Mouse (Mus musculus): ENCODE measurements around the gene Gm49373.
"Not testable (repeated sequence)": the region's sequence is repeated elsewhere in the genome, so short reads cannot be mapped to it uniquely, and the experiment has no call there.

Gene Gm49373

DNA sequence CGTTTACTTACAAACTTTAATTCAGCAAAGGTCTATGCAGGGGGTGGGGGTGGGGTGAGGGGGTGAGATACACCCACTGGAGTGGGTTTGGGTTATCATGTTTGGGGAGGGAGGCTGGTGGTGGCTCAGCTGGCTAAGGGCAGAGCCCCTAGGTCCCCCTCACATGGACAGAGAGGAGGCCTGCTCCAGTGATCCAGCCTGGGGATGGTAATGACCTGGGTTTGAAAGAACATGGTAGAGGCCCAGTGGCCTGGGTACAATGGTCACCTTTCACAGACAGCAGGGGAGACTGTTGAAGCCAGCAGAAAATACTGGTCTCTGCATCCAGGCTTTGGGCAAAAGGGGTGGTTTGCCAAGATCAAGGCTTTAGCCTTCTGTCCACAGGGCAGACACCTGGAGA, 1.3 kb upstream of the Gm49373 start:
- no peak for DNase-seq (ENCODE audit: low spot score in 2 of 2)

- DNase-seq (ENCODE audit: low spot score in 2 of 2): no peak
These were observed 255 bp downstream of the Gm49373 start for GRCm38 (mm10) chr9:21072641-21073040.

DNA sequence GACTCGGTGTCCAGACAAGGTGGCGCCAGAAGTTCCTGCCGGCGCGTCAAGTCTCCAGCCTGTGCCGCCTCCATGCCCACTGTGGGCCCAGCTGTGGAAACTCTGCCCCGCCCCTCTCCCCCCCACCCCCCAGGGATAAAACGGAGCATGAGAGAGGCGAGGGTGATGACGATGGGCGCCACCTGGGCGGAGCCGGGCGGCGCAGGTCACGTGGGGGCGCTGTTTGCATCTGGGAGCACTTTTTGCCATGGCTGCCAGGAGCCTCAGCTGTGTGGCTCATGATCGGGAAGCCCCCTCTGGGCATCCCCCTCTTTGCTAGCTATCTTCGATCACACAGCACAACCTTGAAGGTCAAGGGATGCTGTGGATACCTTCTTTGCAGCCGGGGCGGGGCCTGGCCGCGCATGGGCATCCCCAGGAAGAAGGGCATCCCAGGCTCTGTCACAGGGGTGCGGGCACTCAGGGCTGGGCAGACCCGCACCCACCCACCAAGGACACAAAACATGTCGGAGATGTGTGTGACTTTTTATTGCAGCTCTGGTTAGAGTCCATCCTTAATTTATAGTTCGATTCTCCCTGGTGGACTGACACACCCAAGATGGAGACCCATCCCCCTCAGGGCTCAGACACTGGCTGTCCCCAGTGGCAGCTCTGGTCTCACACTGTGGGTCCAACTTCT, 5.8 kb downstream of the Gm49373 start, which contains the start of gene Zglp1:
Gene Zglp1, minus strand, starts transcription at position 88 of the 679 bp plus-strand sequence.
- DNase-seq (ENCODE audit: low spot score in 2 of 2): no peak

- peak; percentile 76 to 82 for DNase-seq (ENCODE audit: low spot score in 2 of 2)
These were observed 10.0 kb downstream of the Gm49373 start for GRCm38 (mm10) chr9:21062928-21063327.

DNA sequence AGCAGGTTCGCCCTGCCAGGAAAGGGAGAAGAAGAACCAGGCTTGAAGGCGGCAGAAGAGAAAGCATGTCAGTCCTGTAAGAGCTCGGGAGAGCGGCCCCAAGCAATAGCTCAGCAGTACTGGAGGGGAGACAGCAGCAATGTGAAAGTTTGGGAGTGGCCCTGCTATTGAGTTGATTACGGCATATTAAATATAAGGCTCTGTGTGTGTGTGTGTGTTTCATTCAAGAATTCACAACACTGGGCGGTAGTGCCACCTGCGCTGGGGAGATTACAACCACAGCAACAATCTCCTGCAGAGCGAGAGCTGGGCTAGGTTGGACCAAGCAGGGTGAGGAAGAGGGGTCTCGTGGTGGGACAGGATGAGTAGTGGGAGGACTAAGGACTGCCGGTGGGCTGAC, 21.3 kb downstream of the Gm49373 start:
- no peak for DNase-seq (ENCODE audit: low spot score in 2 of 2)

- DNase-seq (ENCODE audit: low spot score in 2 of 2): no peak
These were observed 27.7 kb downstream of the Gm49373 start for GRCm38 (mm10) chr9:21045235-21045634.

DNA sequence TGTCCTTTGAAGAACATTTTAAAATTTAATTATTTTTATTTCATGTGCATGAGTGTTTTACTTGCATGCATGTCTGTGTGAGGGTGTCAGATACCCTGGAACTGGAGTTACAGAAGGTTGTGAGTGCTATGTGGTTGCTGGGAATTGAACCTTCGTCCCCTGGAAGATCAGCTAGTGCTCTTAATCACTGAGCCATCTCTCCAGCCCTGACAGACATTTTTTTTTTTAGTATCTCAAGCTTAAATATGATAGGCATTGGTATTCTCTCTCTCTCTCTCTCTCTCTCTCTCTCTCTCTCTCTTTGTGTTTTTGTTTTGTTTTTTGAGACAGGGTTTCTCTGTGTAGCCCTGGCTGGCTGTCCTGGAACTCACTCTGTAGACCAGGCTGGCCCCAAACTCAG, 28.1 kb downstream of the Gm49373 start:
- DNase-seq (ENCODE audit: low spot score in 2 of 2): not testable (repeated sequence)

DNA sequence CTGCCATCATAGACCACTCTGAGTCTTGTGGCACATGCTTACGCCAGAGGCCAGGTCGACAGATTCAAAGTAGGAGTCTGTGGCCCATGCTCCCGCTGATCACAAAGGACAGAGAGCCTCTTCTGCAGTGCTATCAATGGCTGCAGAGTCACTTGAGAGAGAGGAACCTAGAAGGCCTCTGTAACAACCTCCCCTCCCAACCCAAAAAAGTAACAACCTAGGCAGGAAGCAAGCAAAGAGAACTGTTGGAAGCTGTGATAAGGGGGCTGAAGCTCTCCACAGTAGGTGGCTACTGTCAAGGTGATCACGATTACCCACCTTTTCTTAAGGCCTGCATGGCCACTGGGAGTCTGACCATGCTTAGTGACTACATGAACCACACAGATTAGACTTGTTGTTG, 29.3 kb downstream of the Gm49373 start:
- DNase-seq (ENCODE audit: low spot score in 2 of 2): no peak

GRCm38 (mm10) chr9:21041308-21041707, 31.6 kb downstream of the Gm49373 start:
- peak; percentile 82 to 92 for DNase-seq (ENCODE audit: low spot score in 2 of 2)

DNA sequence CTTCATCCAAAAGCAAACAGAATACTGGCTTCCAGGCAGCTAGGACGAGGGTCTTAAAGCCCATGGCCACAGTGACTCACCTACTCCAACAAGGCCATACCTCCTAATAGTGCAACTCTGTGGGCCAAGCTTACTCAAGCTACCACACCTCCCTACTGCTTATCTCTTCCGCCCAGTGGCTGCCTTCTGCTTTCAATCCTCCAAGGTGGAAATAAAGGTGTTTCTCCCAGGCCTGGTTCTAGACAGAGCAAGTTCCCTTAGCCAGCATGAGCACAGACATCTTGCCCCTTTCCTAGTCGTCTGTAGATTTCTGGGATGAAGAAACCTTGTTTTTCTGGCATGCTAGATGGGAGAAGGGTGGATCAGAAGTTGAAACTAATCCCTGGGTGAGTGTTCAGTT, 33.1 kb downstream of the Gm49373 start:
- no peak for DNase-seq (ENCODE audit: low spot score in 2 of 2)

- DNase-seq (ENCODE audit: low spot score in 2 of 2): peak in 1 of 2 experiments; percentile 48
These were observed 35.4 kb downstream of the Gm49373 start for GRCm38 (mm10) chr9:21037481-21037891.

DNA sequence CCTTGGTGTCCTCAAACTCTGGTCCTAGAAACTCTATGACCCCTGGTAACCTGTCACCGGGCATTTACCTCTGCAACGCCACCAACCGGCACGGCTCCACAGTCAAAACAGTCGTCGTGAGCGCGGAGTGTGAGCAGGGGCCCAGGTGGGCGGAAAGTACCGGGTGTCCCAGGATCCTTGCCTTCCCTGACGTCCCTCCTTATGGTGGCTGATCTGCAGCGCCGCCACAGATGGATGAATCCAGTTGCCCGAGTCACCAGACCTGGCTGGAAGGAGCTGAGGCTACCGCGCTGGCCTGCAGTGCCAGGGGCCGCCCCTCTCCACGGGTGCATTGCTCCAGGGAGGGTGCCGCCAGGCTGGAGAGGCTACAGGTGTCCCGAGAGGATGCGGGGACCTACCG, 36.2 kb downstream of the Gm49373 start:
- DNase-seq (ENCODE audit: low spot score in 2 of 2): no peak

- no peak for DNase-seq (ENCODE audit: low spot score in 2 of 2)
These were observed 36.7 kb downstream of the Gm49373 start for GRCm38 (mm10) chr9:21036161-21036560.

- DNase-seq (ENCODE audit: low spot score in 2 of 2): peak in 1 of 2 experiments; percentile 13
These were observed 37.3 kb downstream of the Gm49373 start for GRCm38 (mm10) chr9:21035586-21035985.

DNA sequence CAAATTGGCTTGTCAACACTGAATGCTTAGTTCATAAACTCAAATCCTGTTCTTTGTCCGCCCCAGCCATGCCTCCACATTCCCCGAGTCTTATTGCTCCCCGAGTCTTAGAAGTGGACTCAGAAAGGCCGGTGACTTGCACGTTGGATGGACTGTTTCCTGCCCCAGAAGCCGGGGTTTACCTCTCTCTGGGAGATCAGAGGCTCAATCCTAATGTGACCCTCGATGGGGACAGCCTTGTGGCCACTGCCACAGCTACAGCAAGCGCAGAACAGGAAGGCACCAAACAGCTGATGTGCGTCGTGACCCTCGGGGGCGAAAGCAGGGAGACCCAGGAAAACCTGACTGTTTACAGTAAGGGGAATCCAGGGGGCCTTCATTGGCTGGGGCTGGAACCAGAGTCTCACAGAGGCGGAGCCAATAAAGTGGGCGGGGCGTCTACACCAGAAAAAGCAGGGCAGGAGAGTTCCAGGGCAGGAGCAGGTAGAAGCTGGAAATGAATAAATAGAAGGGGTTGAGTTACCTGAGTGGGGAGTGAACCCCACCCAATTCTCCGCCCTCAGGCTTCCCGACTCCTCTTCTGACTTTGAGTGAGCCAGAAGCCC, 38.3 kb downstream of the Gm49373 start:
- DNase-seq (ENCODE audit: low spot score in 2 of 2): no peak

DNA sequence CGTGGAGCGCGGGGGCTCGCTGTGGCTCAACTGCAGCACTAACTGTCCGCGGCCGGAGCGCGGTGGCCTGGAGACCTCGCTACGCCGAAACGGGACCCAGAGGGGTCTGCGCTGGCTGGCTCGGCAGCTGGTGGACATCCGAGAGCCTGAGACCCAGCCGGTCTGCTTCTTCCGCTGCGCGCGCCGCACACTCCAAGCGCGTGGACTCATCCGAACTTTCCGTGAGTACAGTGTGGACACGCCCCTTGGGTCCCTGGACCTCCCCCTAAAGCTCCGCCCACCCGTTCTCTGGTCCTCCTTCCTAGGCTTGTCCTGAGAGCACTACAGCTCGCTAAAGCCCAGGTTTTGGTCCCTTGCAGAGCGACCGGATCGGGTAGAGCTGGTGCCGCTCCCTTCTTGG, 39.8 kb downstream of the Gm49373 start:
- peak; percentile 61 to 68 for DNase-seq (ENCODE audit: low spot score in 2 of 2)

DNA sequence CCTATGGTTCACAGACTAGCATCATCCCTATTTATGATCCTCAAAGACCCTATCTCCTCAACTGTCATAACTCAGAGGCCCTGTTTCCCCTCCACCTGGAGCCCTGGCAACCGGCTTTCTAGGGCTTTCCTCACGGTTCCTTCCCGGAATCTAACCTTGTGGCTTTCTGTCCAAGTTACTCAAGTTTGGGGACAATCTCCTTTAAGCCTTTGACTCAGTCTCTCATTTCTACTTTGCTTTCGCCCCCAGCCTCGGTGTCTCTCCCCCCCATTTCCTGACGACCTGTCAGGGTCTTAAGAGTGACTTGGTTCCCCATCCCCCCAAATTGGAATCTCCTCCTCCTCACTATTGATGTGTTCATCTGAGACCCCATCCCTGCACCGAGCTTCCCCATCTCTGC, 40.4 kb downstream of the Gm49373 start:
- peak in 1 of 2 experiments; percentile 7 for DNase-seq (ENCODE audit: low spot score in 2 of 2)

DNA sequence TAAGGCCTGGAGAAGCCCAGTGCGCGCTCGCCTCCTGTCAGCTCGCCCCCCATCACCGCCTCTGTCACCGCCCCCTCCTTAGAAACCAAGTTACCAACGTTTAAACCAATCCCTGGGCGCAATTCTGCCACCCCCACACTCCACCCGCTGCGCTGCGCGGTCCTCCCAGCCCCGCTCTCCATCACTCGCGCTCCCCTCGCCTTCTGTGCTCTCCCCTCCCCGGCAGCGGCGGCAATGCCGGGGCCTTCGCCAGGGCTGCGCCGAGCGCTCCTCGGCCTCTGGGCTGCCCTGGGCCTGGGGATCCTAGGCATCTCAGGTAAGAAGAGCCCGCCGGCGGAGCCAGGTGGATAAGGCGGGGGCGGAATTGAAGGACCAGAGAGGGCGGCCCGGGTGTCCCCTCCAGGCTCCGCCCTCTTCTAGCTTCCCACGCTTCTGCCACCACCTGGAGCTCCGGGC, 41.0 kb downstream of the Gm49373 start, which contains the start of gene Icam5:
Gene Icam5, plus strand, starts transcription at position 178 of the 456 bp plus-strand sequence.
- DNase-seq (ENCODE audit: low spot score in 2 of 2): peak; percentile 86 to 88

GRCm38 (mm10) chr9:21031251-21031895, 41.5 kb downstream of the Gm49373 start:
- DNase-seq (ENCODE audit: low spot score in 2 of 2): peak; percentile 86 to 91

DNA sequence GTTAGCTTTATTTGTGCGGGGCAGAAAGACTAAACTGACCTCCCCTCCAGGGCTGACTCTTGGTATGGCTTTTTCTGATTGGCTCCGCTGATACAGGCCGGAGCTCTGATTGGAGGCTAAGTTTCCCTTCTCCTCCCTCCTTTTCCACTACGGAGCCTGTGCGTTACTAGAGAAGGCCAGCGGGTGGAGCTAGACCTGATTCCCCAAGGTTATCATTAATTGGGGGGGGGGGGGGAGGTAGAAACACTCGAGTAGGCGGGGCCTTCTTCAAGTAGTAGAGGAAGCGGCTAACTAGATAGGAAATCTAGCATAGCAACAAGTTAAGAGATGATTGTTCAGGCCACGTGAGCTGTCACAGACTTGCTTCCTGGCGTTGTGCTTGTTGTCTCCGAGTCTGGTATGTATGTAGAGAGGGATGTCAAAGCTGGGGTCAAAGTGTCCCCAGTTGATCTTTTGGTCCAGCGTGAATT, 42.1 kb downstream of the Gm49373 start:
- DNase-seq (ENCODE audit: low spot score in 2 of 2): peak; percentile 71 to 76

DNA sequence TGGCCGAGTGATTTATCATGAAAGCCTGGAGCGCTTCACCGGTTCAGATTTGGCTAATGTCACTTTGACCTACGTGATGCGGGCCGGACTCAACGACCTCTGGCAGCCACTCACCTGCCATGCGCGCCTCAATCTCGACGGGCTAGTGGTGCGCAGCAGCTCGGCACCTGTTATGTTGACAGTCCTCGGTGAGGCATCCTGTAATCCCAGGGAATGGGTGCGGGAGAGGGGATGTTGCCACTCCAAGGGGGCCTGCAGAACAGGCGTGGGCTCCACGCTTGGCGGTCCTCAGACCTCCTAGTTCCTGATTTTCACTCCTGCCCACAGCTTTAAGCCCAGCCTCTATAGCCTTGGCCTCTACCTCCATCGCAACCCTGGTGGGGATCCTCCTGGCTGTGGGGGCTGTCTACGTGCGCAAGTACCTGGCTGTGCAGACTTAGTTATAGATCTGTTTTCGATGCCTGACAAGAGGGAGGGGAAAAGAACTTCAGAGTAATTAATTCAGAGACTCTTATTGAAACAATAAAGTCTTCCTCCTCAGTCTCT, 42.8 kb downstream of the Gm49373 start:
- no peak for DNase-seq (ENCODE audit: low spot score in 2 of 2)
